Mouse (Mus musculus) Muller cell, postnatal 12 days (primary cell): ENCODE measurements around the gene Traf3ip2.

Source experiments
- DNase-seq: peaks from one replicate; pipeline ENCODE4 v3.0.0-alpha.2; 2015; ENCODE audit errors: inconsistent ontology term

The Traf3ip2 gene

GRCm38 (mm10) chr10:39674766-39675165 is 62.0 kb downstream of the Traf3ip2 start:
- DNase-seq = no peak

- DNase-seq = no peak
Measured at GRCm38 (mm10) chr10:39678199-39678791, 65.6 kb downstream of the Traf3ip2 start.

GRCm38 (mm10) chr10:39681014-39681413 is 68.3 kb downstream of the Traf3ip2 start:
- no peak for DNase-seq

- no peak for DNase-seq
Measured at GRCm38 (mm10) chr10:39682556-39682955, 69.8 kb downstream of the Traf3ip2 start.

- DNase-seq = peak; percentile 12
Measured at GRCm38 (mm10) chr10:39683481-39683880, 70.7 kb downstream of the Traf3ip2 start.

GRCm38 (mm10) chr10:39686811-39687210 is 74.1 kb downstream of the Traf3ip2 start:
- DNase-seq = no peak

GRCm38 (mm10) chr10:39687851-39688250 is 75.1 kb downstream of the Traf3ip2 start:
- no peak for DNase-seq

- no peak for DNase-seq
Measured at GRCm38 (mm10) chr10:39691351-39692064, 78.8 kb downstream of the Traf3ip2 start.

- DNase-seq = no peak
Measured at GRCm38 (mm10) chr10:39692152-39692551, 79.4 kb downstream of the Traf3ip2 start.
